Mouse (Mus musculus) retina, postnatal 7 days (tissue): Measurements from ENCODE around the gene Ak4.
"Not testable (repeated sequence)": the region's sequence is repeated elsewhere in the genome, so short reads cannot be mapped to it uniquely, and the experiment has no call there.

ENCODE experiments used
- DNase-seq: peaks from one replicate; pipeline ENCODE4 v3.0.0-alpha.2; 2012; ENCODE audit warnings: low read depth, low spot score

The Ak4 gene

DNA sequence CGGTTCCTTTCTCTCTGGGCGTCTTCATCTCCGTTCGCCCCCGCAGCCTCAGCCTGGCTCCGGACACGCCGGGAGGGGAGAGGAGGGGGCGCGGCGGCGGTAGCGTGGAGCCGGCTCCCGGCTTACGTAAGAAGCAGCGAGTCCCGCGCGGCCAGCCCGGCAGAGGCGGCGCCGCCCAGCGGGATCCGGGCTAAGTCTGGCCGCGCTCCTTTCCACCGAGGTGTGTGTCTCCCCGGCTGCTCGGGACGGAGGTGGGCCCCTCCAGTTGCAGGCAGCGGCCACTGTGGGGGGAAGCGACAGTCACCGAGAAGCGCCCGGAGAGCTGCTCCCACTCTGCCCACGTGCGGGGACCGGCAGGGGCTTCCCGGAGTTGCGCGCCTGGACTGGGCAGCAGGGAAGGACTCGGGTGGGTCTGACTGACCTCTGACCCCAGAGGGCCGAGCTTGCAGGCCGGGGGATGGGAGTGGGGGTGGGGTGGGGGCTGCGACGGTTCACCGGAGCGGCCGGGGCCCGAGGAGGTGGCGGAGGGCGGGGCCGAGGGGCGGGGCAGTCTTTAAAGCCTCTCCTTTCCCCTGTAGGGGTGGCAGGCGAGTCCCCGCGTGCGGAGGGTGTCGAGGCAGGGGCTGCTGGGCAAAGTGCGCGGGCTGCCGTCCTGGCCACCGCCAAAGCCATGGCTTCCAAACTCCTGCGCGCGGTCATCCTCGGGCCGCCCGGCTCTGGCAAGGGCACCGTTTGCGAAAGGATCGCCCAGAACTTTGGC, at the start of gene Ak4:
Gene Ak4 (plus strand): TSS at position 127 of the 760 bp plus-strand sequence.
- DNase-seq, result peak; percentile 17

DNA sequence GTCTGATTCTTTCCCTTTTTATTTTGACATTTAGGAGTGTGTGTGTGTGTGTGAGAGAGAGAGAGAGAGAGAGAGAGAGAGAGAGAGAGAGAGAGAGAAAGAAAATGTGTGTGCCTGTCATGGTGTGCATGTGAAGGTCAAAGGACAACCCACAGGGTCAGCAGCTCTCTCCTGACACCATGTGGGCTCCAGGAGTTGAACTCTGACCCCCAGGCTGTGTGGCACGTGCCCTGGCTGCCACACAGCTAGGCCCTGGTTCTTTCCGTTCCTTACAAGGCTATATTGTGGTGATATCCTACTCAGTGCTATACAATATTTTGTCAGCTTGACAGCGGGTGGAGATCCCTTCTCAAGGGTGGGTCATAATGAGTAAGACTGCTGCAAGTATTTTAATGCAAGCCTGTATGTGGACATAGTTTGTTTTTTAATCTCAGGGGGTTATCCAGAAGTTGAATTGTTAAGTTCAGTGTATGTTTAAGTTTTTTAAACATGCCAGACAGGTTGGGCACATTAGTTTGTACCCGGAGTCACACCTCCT, 49.3 kb upstream of the Ak4 start:
- DNase-seq, result no peak

DNA sequence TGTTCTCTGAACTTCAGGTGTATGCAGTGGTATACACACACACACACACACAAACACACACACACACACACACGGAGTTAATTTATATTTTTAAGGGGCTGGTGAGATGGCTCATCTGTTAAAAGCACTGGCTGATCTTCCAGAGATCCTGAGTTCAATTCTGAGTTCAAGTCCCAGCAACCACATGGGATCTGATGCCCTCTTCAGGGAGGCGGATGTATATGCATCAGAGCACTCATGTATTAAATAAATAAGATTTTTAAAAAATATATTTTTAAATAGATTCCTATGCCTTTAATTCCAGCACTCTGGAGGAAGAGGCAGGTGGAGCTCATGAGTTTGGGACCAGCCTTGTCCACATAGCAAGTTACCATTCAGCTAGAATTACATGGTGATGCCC, 46.8 kb upstream of the Ak4 start:
- DNase-seq, result no peak

- DNase-seq, result no peak
Measured at GRCm38 (mm10) chr4:101372751-101373150, 46.3 kb upstream of the Ak4 start.

GRCm38 (mm10) chr4:101374104-101374503, 45.0 kb upstream of the Ak4 start:
- DNase-seq, result no peak

- DNase-seq, result no peak
Measured at GRCm38 (mm10) chr4:101376835-101377234, 42.2 kb upstream of the Ak4 start.

DNA sequence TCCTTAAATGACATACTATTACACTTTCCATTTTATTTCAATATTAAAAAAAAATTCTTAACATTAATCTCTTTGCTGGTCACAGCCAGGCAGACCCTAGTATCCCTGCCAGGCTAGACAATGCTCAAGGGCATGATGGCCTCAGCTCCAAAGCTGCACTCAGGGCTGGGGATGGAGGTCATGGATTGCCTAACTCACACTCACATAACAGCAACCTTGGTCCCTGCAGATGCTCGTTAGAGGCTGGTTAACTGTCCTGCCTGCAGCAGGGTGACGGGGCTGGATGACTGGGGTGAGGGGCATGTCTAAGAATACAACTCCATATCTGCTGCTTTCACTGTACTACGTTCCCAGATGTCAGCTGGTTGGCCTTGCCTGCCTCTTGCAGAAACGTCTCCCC, 40.8 kb upstream of the Ak4 start:
- no peak for DNase-seq

GRCm38 (mm10) chr4:101378778-101379177, 40.3 kb upstream of the Ak4 start:
- DNase-seq, result no peak

- DNase-seq, result no peak
Measured at GRCm38 (mm10) chr4:101385002-101385401, 34.1 kb upstream of the Ak4 start.

GRCm38 (mm10) chr4:101388246-101388645, 30.8 kb upstream of the Ak4 start:
- DNase-seq, result no peak

- not testable (repeated sequence) for DNase-seq
Measured at GRCm38 (mm10) chr4:101388656-101389055, 30.4 kb upstream of the Ak4 start.

- no peak for DNase-seq
Measured at GRCm38 (mm10) chr4:101392229-101392628, 26.8 kb upstream of the Ak4 start.

- DNase-seq, result no peak
Measured at GRCm38 (mm10) chr4:101393292-101393711, 25.8 kb upstream of the Ak4 start.

GRCm38 (mm10) chr4:101395021-101395533, 24.0 kb upstream of the Ak4 start:
- DNase-seq, result no peak

DNA sequence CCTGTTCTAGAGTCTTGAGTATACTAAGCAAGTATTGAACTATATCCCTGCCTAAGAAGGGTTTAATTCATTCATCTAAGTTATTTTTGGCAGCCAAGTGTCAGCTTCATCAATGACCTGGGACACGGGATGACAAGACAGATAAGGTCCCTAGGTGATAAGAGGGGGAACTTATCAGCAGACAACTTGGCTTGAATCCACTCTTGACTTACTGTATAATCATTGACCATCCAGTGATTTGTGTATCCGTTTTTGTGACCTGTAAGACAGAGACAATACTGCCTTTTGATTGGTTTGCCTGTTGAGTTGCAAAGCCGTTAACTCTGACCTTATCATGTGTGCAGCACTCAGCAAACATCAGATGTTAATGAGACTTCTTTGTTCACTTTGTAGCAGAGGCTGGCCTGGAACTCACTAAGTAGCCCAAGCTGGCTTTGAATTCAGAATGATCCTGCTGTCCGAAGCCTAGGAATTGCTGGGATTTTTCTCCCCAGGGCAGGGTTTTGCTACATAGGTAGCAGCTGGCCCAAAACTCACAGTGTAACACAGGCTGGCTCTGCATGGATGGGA, 19.0 kb upstream of the Ak4 start:
- DNase-seq, result no peak

DNA sequence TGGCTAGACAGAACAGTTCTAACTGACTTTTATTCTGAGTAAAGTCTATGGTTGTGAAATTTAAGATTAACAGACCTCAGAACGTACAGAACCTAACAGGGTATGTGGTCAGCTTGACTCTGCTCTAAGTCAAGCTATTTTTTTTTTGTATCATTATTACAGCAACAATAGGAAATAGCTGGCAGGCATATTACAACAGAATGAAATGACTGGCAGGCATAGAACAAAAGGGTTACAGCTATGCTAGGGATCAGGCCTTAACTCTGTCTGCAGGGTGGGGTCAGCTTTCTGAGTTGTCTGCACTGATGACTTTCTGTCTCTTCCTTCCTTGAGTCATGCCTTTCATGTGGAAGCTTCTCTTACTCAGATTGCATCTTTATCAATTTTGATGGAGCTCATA, 17.1 kb upstream of the Ak4 start:
- no peak for DNase-seq

DNA sequence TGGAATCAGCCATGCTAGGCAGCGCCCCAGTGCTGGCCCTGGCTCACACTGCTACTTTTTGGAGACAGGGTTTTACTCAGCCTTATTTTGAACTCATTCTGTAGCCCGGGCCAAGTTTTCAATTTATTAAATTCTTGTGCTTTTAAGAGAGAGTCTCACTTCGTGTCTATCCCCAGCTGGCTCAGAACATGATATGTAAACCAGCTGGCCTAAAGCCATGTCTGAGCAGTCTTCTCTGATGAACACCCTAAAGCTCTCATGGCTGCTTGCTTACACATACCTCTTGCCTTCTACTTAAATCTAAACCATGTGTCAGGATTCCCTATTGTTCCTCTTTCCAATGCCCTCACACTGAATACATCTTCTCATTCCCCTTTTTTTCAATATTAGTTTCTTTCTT, 14.2 kb upstream of the Ak4 start:
- no peak for DNase-seq

GRCm38 (mm10) chr4:101406411-101407196, 12.5 kb upstream of the Ak4 start:
- DNase-seq, result no peak

- DNase-seq, result no peak
Measured at GRCm38 (mm10) chr4:101416966-101417365, 2.1 kb upstream of the Ak4 start.

- DNase-seq, result peak; percentile 13
Measured at GRCm38 (mm10) chr4:101419911-101420880, 1.1 kb downstream of the Ak4 start.

DNA sequence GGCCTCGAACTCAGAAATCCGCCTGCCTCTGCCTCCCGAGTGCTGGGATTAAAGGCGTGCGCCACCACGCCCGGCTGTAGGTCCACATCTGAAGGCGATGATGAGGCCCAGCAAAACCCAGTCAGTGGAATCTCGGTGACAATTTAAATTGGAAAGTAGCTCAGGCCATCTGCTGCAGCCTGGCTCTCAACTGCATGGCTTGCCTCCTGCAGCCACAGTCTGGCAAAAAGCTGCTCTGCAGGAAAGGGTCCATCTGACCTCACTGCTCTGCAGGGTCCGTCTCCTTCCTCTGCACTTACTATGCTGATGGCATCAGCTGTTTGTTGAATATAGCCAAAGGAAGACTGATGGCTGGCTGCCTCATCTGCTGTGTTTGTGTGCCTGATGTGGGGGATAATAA, 3.9 kb downstream of the Ak4 start:
- DNase-seq, result no peak
